Mouse (Mus musculus): ENCODE results near the gene Ccdc97. TPM values are rescaled to one million over a fixed set of nuclear protein-coding genes. Genes with fewer than 3 reads are reported as not detected.

Gene Ccdc97
- polyA plus RNA-seq, 1 experiment from 2014 or later = 30.1 TPM

DNA sequence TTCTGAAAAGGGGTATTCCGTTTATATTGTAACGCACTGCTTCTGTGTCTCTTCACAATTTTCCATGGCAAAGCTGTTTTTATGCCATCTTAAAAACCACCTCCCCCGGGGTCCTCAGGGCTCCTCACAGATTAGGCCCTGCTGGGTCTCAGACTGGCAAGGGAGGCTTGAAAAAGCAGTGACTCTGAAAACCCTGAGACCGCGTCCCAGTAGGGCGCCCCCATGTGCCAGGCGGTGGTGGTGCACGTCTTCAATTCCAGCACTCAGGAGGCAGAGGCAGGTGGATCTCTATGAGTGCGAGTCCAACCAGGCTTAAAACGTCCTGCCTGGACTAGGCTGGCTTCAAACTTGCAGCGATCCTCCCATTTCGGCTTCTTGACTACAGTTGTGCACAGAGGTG is 18.2 kb downstream of the Ccdc97 start:
- Histone ChIP-seq H3K27ac (no peak overlapping the region), H3K4me3 (no peak overlapping the region), H3K9me3 (no peaks in the 10 kb centered on the region), H3K36me3 (peaks cover 42% of the 10 kb centered on the region), H3K4me1 (peaks cover 26% of the 10 kb centered on the region), H3K27me3 (ENCODE audit: insufficient read depth, poor library complexity, severe bottlenecking) (no peaks in the 10 kb centered on the region)
- DNase-seq (ENCODE audit: low spot score) = no peak
- WGBS = 77% methylated on average over 12 of the region's 12 CpGs

GRCm38 (mm10) chr7:25699851-25700250 is 19.0 kb downstream of the Ccdc97 start:
- peaks cover 50% of the 10 kb centered on the region for H3K36me3 ChIP-seq
- no peak overlapping the region for H3K4me3 ChIP-seq
- 54% methylated on average over 13 of the region's 13 CpGs for WGBS
- H3K9me3 ChIP-seq = no peaks in the 10 kb centered on the region
- no peak overlapping the region for H3K27ac ChIP-seq
- H3K4me1 ChIP-seq = peaks cover 18% of the 10 kb centered on the region
- DNase-seq (ENCODE audit: low spot score) = no peak
- H3K27me3 ChIP-seq (ENCODE audit: insufficient read depth, poor library complexity, severe bottlenecking) = no peaks in the 10 kb centered on the region

DNA sequence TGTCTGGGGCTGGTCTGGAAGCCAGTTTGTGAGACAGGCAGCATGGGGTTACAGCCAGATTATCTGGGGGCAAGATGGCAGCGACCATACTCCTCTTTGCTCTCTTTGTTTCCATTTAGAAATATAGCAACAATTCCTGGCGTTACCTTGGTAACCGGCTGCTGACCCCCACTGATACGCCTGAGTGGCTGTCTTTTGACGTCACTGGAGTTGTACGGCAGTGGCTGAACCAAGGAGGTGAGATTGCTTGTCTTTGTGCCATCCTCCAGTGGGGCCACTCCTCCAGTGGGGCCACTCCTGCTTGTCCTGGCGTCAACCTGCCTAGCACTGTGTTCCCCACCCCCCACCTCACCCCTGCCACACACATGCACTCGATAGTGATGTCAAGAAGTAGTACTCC is 24.8 kb downstream of the Ccdc97 start:
- Histone ChIP-seq H3K36me3 (peaks cover 52% of the 10 kb centered on the region), H3K4me3 (no peak overlapping the region), H3K9me3 (no peaks in the 10 kb centered on the region), H3K27ac (no peak overlapping the region), H3K4me1 (peaks cover 16% of the 10 kb centered on the region), H3K27me3 (ENCODE audit: insufficient read depth, poor library complexity, severe bottlenecking) (peaks cover 15% of the 10 kb centered on the region)
- DNase-seq (ENCODE audit: low spot score) = no peak
- WGBS = 77% methylated on average over 8 of the region's 8 CpGs

GRCm38 (mm10) chr7:25690051-25690450 is 28.8 kb downstream of the Ccdc97 start:
- 17% methylated on average over 5 of the region's 5 CpGs for WGBS
- H3K4me3 ChIP-seq = peak overlapping the region; percentile 85
- peak overlapping the region; percentile 90 for H3K27ac ChIP-seq

GRCm38 (mm10) chr7:25689603-25690021 is 29.3 kb downstream of the Ccdc97 start:
- peak overlapping the region; percentile 85 for H3K4me3 ChIP-seq
- H3K9me3 ChIP-seq = no peaks in the 10 kb centered on the region
- peaks cover 18% of the 10 kb centered on the region for H3K36me3 ChIP-seq
- DNase-seq (ENCODE audit: low spot score) = no peak
- H3K27ac ChIP-seq = peak overlapping the region; percentile 90
- WGBS = 5% methylated on average over 12 of the region's 12 CpGs
- peaks cover 49% of the 10 kb centered on the region for H3K4me1 ChIP-seq
- H3K27me3 ChIP-seq (ENCODE audit: insufficient read depth, poor library complexity, severe bottlenecking) = peaks cover 50% of the 10 kb centered on the region

More at GRCm38 (mm10) chr7:25690051-25690450, 28.8 kb downstream of the Ccdc97 start:
- Histone ChIP-seq H3K9me3 (no peaks in the 10 kb centered on the region), H3K4me1 (peaks cover 49% of the 10 kb centered on the region), H3K36me3 (peaks cover 22% of the 10 kb centered on the region), H3K27me3 (ENCODE audit: insufficient read depth, poor library complexity, severe bottlenecking) (peaks cover 50% of the 10 kb centered on the region)
- no peak for DNase-seq (ENCODE audit: low spot score)

GRCm38 (mm10) chr7:25688810-25689586 is 29.9 kb downstream of the Ccdc97 start:
- under 1% methylated on average over 50 of the region's 52 CpGs for whole genome bisulfite sequencing
- Histone ChIP-seq H3K9me3 (no peaks in the 10 kb centered on the region), H3K27ac (peak overlapping the region; percentile 90)

GRCm38 (mm10) chr7:25687811-25688401 is 31.0 kb downstream of the Ccdc97 start:
- Histone ChIP-seq H3K27ac (peak overlapping the region; percentile 90), H3K9me3 (no peaks in the 10 kb centered on the region), H3K27me3 (ENCODE audit: insufficient read depth, poor library complexity, severe bottlenecking) (peaks cover 50% of the 10 kb centered on the region), H3K4me3 (peak overlapping the region; percentile 85), H3K4me1 (peaks cover 58% of the 10 kb centered on the region), H3K36me3 (peaks cover 11% of the 10 kb centered on the region; the same call in 1 of the 2 replicates)
- under 1% methylated on average over 47 of the region's 47 CpGs for WGBS
- no peak for DNase-seq (ENCODE audit: low spot score)

More at GRCm38 (mm10) chr7:25688810-25689586, 29.9 kb downstream of the Ccdc97 start:
- H3K4me1 ChIP-seq = peaks cover 49% of the 10 kb centered on the region
- H3K4me3 ChIP-seq = peak overlapping the region; percentile 85
- peaks cover 12% of the 10 kb centered on the region for H3K36me3 ChIP-seq
- peaks cover 50% of the 10 kb centered on the region for H3K27me3 ChIP-seq (ENCODE audit: insufficient read depth, poor library complexity, severe bottlenecking)
- DNase-seq (ENCODE audit: low spot score) = peak; percentile 93

- Histone ChIP-seq H3K4me3 (peak within 1 kb of the TSS; percentile 85), H3K27me3 (ENCODE audit: insufficient read depth, poor library complexity, severe bottlenecking) (peaks cover 50% of the 10 kb centered on the region), H3K9me3 (no peaks in the 10 kb centered on the region), H3K4me1 (peaks cover 62% of the 10 kb centered on the region), H3K27ac (peak within 1 kb of the TSS; percentile 90), H3K36me3 (0 out of 2 replicates have a peak, but pooled peaks cover 5% of the 10 kb centered on the region)
- DNase-seq (ENCODE audit: low spot score) = peak; percentile 88
- WGBS = under 1% methylated on average over 57 of the region's 69 CpGs
Observed at GRCm38 (mm10) chr7:25686680-25687531, 32.0 kb downstream of the Ccdc97 start, which contains the start of gene Tgfb1. Gene Tgfb1 (plus strand): TSS chr7:25687002.

DNA sequence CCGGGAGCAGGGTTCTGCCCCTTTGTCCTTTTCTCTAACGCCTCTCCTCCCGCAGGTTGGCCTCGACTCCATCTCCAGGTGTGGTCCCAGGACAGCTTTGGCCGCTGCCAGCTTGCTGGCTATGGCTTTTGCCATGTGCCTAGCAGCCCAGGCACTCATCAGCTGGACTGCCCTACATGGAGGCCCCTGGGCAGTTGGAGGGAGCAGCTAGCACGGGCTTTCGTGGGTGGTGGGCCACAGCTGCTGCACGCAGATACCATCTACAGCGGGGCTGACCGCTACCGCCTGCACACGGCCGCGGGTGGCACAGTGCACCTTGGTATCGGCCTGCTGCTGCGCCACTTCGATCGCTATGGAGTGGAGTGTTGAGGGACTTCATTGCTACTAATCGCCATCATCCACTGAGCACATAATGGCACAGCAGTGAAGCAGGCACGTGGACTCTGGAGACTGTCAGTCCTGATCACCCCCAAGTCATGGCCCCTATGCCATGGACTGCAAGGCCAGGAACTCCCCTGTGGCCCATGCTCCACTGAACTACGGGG is 32.9 kb downstream of the Ccdc97 start:
- Histone ChIP-seq H3K4me3 (peak overlapping the region; percentile 85), H3K27ac (peak overlapping the region; percentile 90; the same call in 1 of the 2 replicates), H3K36me3 (0 out of 2 replicates have a peak, but pooled peaks cover 5% of the 10 kb centered on the region), H3K4me1 (peaks cover 71% of the 10 kb centered on the region), H3K27me3 (ENCODE audit: insufficient read depth, poor library complexity, severe bottlenecking) (peaks cover 50% of the 10 kb centered on the region), H3K9me3 (no peaks in the 10 kb centered on the region)
- DNase-seq (ENCODE audit: low spot score) = no peak
- WGBS = 64% methylated on average over 21 of the region's 21 CpGs

DNA sequence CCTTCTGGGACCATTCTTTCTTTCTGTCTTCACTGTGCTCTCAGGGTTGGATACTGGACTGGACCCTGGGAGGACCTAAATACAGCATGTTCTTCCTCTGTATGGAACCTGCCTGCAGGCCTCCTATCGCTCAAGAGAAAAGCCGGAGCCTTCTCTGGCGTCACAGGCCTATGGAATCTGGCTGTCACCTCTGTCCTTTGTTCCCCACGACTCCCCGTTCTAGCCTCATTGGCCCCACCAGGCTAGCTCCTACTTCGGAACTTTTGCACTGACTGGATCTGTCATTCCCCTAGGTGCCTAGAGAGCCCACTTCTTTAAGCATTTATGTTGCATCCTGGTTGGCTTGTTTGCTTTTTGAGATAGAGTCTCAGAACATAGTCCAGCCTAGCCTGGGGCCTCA is 34.2 kb downstream of the Ccdc97 start:
- no peak overlapping the region for H3K27ac ChIP-seq
- no peak for DNase-seq (ENCODE audit: low spot score)
- no peak overlapping the region for H3K4me3 ChIP-seq
- 87% methylated on average over 6 of the region's 6 CpGs for WGBS
- peaks cover 74% of the 10 kb centered on the region for H3K4me1 ChIP-seq
- H3K9me3 ChIP-seq = no peaks in the 10 kb centered on the region
- H3K27me3 ChIP-seq (ENCODE audit: insufficient read depth, poor library complexity, severe bottlenecking) = peaks cover 41% of the 10 kb centered on the region
- 0 out of 2 replicates have a peak, but pooled peaks cover 5% of the 10 kb centered on the region for H3K36me3 ChIP-seq

- Histone ChIP-seq H3K9me3 (no peaks in the 10 kb centered on the region), H3K27me3 (ENCODE audit: insufficient read depth, poor library complexity, severe bottlenecking) (peaks cover 38% of the 10 kb centered on the region), H3K27ac (no peak overlapping the region), H3K4me3 (peak overlapping the region; percentile 13; the same call in 1 of the 2 replicates), H3K4me1 (peaks cover 64% of the 10 kb centered on the region), H3K36me3 (0 out of 2 replicates have a peak, but pooled peaks cover 5% of the 10 kb centered on the region)
- DNase-seq (ENCODE audit: low spot score) = no peak
- 43% methylated on average over 7 of the region's 7 CpGs for WGBS
Observed at GRCm38 (mm10) chr7:25683474-25684180, 35.3 kb downstream of the Ccdc97 start.
